Mouse (Mus musculus) granulocyte monocyte progenitor cell, adult 5-6 weeks (primary cell): ENCODE data around the gene Tnip3. TPM values are rescaled to one million over a fixed set of nuclear protein-coding genes. Genes with fewer than 3 reads are reported as not detected.

Experiments used
- ATAC-seq: replicated peaks from 2 replicates; pipeline ENCODE4 v1.8.0; 2016; ENCODE audit warnings: mild to moderate bottlenecking, moderate TSS enrichment, inconsistent platforms; ENCODE audit not compliant: poor library complexity, severe bottlenecking
- total RNA-seq, 2 experiments: library from RNA; stranded (forward) in 1 of 2; stranded (reverse) in 1 of 2; fragments of 200-712, 200-1000 nt in 1 of 2; fragments of >200 nt in 1 of 2; fragmentation: Nextera tagmentation in 1 of 2; gene quantifications; 2 replicates each; pipeline ENCODE4 v1.2.3; 2014 to 2017

Tnip3 gene
- total RNA-seq, 2 experiments from 2014 or later: 9.4 TPM; not detected in 1

DNA sequence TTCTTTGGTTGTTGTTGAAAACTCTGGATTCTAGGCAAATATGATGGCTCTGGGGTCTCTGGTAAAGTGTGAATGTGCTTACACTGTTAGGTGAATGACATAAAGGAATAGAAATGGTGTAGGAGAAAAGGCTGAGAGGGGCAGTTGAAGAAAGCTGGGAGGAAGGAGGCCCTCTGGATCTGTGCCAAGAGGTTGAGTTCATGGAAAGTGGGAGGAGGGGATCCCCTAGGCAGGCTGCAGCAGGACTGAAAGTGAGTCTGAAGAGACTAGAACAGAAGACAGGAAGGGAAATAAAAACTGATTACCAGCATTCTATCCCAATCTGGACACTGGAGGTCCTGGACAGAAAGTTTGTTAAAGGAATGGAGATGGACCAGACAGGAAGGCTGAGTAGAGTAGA is 117.3 kb downstream of the Tnip3 start:
- no peak for ATAC-seq

DNA sequence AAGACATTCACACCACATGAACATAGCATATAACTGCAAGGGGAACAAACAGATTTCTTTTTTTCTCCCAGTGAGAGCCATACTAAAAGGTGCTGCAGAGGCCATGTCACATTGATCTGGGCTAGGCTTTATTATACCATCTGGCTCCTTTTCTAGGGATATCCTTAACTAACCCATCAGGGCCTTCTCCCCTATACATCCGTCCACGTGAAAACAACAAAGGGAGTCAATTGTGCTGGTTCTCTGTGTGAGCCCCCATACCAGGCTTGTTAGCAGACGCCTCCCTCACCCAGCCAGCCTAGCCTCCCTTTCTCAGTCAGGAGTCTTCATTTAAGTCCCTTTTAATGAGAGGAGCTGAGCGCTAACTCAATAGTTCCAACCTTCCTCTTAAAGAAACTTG is 119.0 kb downstream of the Tnip3 start:
- ATAC-seq: no peak

DNA sequence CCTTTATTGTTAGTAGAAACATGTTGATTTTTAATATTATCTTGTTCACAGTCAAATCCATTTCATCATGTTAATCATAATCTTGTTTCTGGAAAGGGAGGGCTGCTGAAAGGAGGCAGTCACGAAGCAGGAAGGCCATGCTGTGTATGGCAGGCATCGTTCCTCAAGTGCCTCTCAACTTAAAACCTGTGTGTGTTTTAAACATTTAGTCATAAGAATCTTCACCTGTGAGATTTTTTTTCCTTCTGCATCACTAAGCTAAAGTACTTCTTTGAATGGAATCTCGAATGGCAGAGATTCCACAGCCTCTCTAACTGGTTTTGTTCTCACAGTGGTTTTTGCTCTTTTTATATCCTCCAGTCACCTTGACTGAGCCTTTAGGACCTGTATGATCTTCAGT is 121.3 kb downstream of the Tnip3 start:
- no peak for ATAC-seq

DNA sequence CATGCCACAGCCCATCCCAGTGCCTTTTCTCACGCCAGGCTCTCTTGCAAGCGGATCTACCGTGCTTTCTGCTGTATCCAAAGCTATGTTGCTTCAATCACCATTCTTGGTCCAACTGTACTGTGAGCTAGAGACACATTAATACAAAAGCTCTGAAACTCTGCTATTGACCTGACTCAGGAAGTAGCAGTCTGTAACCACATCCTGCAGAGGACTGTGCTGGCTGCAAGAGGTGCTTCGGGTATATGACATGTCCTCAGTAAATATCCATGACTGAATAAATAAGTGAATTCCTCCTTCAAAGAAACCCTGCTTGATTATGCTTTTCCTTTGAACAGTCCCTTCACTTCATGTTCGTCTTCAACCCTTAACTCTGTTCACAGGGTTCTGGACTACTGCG is 122.6 kb downstream of the Tnip3 start:
- ATAC-seq: peak; percentile 77

- ATAC-seq: no peak
These were observed 126.3 kb downstream of the Tnip3 start for GRCm38 (mm10) chr6:65651376-65651775.

- ATAC-seq: peak; percentile 77
These were observed 136.2 kb downstream of the Tnip3 start for GRCm38 (mm10) chr6:65661272-65661671.

GRCm38 (mm10) chr6:65662050-65662449 is 136.9 kb downstream of the Tnip3 start:
- ATAC-seq: peak; percentile 66

DNA sequence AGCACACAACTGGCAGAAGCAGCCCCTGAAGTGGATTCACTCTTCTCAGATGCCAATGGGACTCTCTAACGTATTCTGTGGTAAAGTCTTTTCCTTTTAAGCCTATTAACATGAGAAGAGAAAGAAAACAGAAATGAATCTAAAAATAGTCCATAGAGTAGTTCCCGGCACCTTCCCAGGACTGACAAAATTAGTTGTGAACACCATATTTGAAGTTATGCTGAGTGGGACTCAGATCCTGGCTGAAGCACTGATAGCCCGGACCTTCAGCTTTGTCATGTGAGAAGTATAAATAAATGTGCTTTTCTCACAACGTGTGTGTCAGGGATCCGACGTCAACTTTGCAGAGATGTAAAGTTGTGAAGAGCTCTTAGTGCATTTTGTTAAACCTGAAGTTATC is 138.9 kb downstream of the Tnip3 start:
- no peak for ATAC-seq

GRCm38 (mm10) chr6:65666295-65666694 is 141.2 kb downstream of the Tnip3 start:
- no peak for ATAC-seq

GRCm38 (mm10) chr6:65669971-65670370 is 144.9 kb downstream of the Tnip3 start:
- no peak for ATAC-seq

GRCm38 (mm10) chr6:65670981-65671411 is 145.9 kb downstream of the Tnip3 start:
- ATAC-seq: no peak

DNA sequence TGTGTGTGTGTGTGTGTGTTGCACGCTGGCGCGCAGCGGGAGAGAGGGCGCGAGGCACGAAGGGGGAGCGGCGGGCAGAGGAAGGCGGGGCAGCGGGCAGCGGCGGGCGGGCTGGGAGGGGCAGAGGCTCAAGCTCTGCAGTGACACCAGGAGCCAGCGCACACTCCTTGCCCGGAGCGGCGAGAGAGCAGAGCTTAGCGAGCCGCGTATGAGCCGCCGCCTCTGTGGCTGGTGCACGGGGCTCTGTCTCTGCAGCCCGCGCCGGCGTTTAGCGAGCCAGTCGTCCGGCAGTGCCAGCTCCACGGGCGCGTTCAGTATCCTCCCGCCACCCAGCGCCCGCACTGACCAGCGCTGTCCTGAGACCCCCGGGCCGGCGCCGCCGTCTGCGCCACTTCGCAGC is 146.3 kb downstream of the Tnip3 start, which contains the start of gene Ndnf:
Gene Ndnf, plus strand, starts transcription at position 140 of the 400 bp plus-strand sequence.
- ATAC-seq: peak; percentile 84

GRCm38 (mm10) chr6:65672131-65673031 is 147.3 kb downstream of the Tnip3 start:
- ATAC-seq: peak; percentile 47

Other genes with a start within 250 kb of the Tnip3 start
- gene C130060K24Rik, start 144.2 kb upstream of the Tnip3 start, total RNA-seq (2014; fragmentation: Nextera tagmentation): not detected in 2 replicates
- not detected in 2 replicates for gene C130060K24Rik, start 144.2 kb upstream of the Tnip3 start, total RNA-seq (2017)
- gene Ndnf, start 146.3 kb downstream of the Tnip3 start, total RNA-seq (2014; fragmentation: Nextera tagmentation): not detected in 2 replicates
- gene Ndnf, start 146.3 kb downstream of the Tnip3 start, total RNA-seq (2017): 0.05 TPM in 1 of 2 replicates, not detected in the other